Mouse (Mus musculus) liver, adult 2 months (tissue): ENCODE results near the gene Gmpr. TPM values are rescaled to one million over a fixed set of nuclear protein-coding genes. Genes with fewer than 3 reads are reported as not detected.
A peak's percentile ranks its signal among the peaks of the same experiment; 100 is the strongest.

Source experiments
- DNase-seq: peaks from one replicate; pipeline ENCODE4 v3.0.0-alpha.2; 2011; ENCODE audit warnings: low read depth, low spot score; ENCODE audit errors: extremely low read depth
- H3K27ac ChIP-seq: fragments of 200-500 bp; replicated peaks from 2 replicates; pipeline ENCODE4 v1.5.1; 2012; ENCODE audit warnings: low read depth, mild to moderate bottlenecking, control low read depth, inconsistent platforms, low read length; ENCODE audit not compliant: insufficient read depth
- H3K27me3 ChIP-seq: fragments of 200-500 bp; 2 replicates; pipeline ENCODE4 v1.6.1; 2012; ENCODE audit warnings: mild to moderate bottlenecking, moderate library complexity, low read length, inconsistent platforms; ENCODE audit not compliant: control insufficient read depth, insufficient read depth
- H3K36me3 ChIP-seq: fragments of 200-500 bp; 2 replicates; pipeline ENCODE4 v1.6.1; 2012; ENCODE audit warnings: low read length, inconsistent platforms; ENCODE audit not compliant: control insufficient read depth, insufficient read depth
- H3K4me1 ChIP-seq: fragments of 200-500 bp; 2 replicates; pipeline ENCODE4 v1.6.1; 2011; ENCODE audit warnings: low read length; ENCODE audit not compliant: control insufficient read depth, insufficient read depth
- H3K4me3 ChIP-seq: fragments of 200-500 bp; 2 replicates; pipeline ENCODE4 v1.5.1; 2011; ENCODE audit warnings: low read depth, mild to moderate bottlenecking, control low read depth, low read length, moderate library complexity; ENCODE audit not compliant: insufficient read depth
- H3K79me2 ChIP-seq: fragments of 200-500 bp; 2 replicates; pipeline ENCODE4 v1.6.1; 2012; ENCODE audit warnings: inconsistent platforms, mild to moderate bottlenecking, low read length, moderate library complexity; ENCODE audit not compliant: control insufficient read depth, insufficient read depth
- H3K9ac ChIP-seq: fragments of 200-500 bp; 2 replicates; pipeline ENCODE4 v1.6.1; 2012; ENCODE audit warnings: low read depth, mild to moderate bottlenecking, control low read depth, inconsistent platforms, low read length
- CTCF ChIP-seq: fragments of 200-500 bp; IDR thresholded peaks from 2 replicates; pipeline ENCODE4 v1.5.1; 2011; ENCODE audit warnings: low read depth, low read length, control low read depth
- POLR2A ChIP-seq: fragments of 200-500 bp; IDR thresholded peaks from 2 replicates; pipeline ENCODE4 v1.6.1; 2011; ENCODE audit warnings: low read length, control low read depth; ENCODE audit not compliant: insufficient read depth; ENCODE audit errors: extremely low read depth
- WGBS: fragments of 180-500 bp; shearing (Covaris S2); methylation state at CpG from one replicate; pipeline ENCODE4 v1.1.7; 2018; 5-methylcytosine and 5-hydroxymethylcytosine counted together
- polyA plus RNA-seq: library from polyadenylated mRNA; depleted of rRNA; stranded (reverse); fragments of >200 nt; gene quantifications from 2 replicates; pipeline ENCODE4 v1.2.3, GENCODE M21; 2012
- total RNA-seq: library from RNA; depleted of rRNA; stranded (reverse); fragments of >200 nt; gene quantifications from 2 replicates; pipeline ENCODE4 v1.2.3, GENCODE M21; 2014

The Gmpr gene
- total and polyA plus RNA-seq, 2 experiments: 1.1 to 2.2 TPM

- DNase-seq: no peak
- no peak overlapping the region for H3K9ac ChIP-seq
- 69% methylated on average over 7 of the region's 7 CpGs for WGBS
Measured at GRCm38 (mm10) chr13:45569932-45570331, 62.7 kb downstream of the Gmpr start.

GRCm38 (mm10) chr13:45571795-45572262, 64.6 kb downstream of the Gmpr start:
- TF ChIP-seq CTCF: peak; percentile 94
- TF ChIP-seq POLR2A: no peak
- Histone ChIP-seq H3K79me2 (no peaks in the 10 kb centered on the region), H3K27ac (no peak overlapping the region), H3K27me3 (no peaks in the 10 kb centered on the region), H3K4me3 (no peak overlapping the region), H3K4me1 (no peaks in the 10 kb centered on the region; the same call in 1 of the 2 replicates), H3K36me3 (no peaks in the 10 kb centered on the region), H3K9ac (no peak overlapping the region)
- peak; percentile 25 for DNase-seq
- 9% methylated on average over 6 of the region's 6 CpGs for WGBS

More at GRCm38 (mm10) chr13:45569932-45570331, 62.7 kb downstream of the Gmpr start:
- TF ChIP-seq POLR2A (no peak), CTCF (no peak)
- Histone ChIP-seq H3K27me3 (no peaks in the 10 kb centered on the region), H3K4me1 (no peaks in the 10 kb centered on the region; the same call in 1 of the 2 replicates), H3K27ac (no peak overlapping the region), H3K36me3 (peaks cover 11% of the 10 kb centered on the region; the same call in 1 of the 2 replicates), H3K4me3 (no peak overlapping the region), H3K79me2 (no peaks in the 10 kb centered on the region)

- Histone ChIP-seq H3K9ac (no peak overlapping the region), H3K4me3 (no peak overlapping the region), H3K27ac (no peak overlapping the region), H3K4me1 (no peaks in the 10 kb centered on the region; the same call in 1 of the 2 replicates), H3K79me2 (no peaks in the 10 kb centered on the region), H3K27me3 (no peaks in the 10 kb centered on the region), H3K36me3 (no peaks in the 10 kb centered on the region)
- TF ChIP-seq CTCF (peak; percentile 70), POLR2A (no peak)
- WGBS: 36% methylated on average over 4 of the region's 4 CpGs
- no peak for DNase-seq
Measured at GRCm38 (mm10) chr13:45572768-45573167, 65.5 kb downstream of the Gmpr start.

GRCm38 (mm10) chr13:45576185-45576584, 68.9 kb downstream of the Gmpr start:
- H3K36me3 ChIP-seq: no peaks in the 10 kb centered on the region
- no peaks in the 10 kb centered on the region for H3K79me2 ChIP-seq
- no peaks in the 10 kb centered on the region for H3K27me3 ChIP-seq
- peak overlapping the region; percentile 72 for H3K27ac ChIP-seq
- DNase-seq: peak; percentile 26
- no peaks in the 10 kb centered on the region; the same call in 1 of the 2 replicates for H3K4me1 ChIP-seq
- H3K9ac ChIP-seq: no peak overlapping the region; the same call in 1 of the 2 replicates
- no peak overlapping the region for H3K4me3 ChIP-seq
- WGBS: 69% methylated on average over 4 of the region's 4 CpGs
- TF ChIP-seq POLR2A: no peak
- no peak for TF ChIP-seq CTCF

GRCm38 (mm10) chr13:45577366-45577765, 70.1 kb downstream of the Gmpr start:
- Histone ChIP-seq H3K27ac (no peak overlapping the region), H3K9ac (no peak overlapping the region), H3K79me2 (no peaks in the 10 kb centered on the region), H3K36me3 (no peaks in the 10 kb centered on the region), H3K4me1 (no peaks in the 10 kb centered on the region; the same call in 1 of the 2 replicates), H3K27me3 (no peaks in the 10 kb centered on the region), H3K4me3 (no peak overlapping the region)
- no peak for DNase-seq
- TF ChIP-seq CTCF: no peak
- no peak for TF ChIP-seq POLR2A
- 82% methylated on average over 5 of the region's 5 CpGs for WGBS

- DNase-seq: no peak
- Histone ChIP-seq H3K79me2 (no peaks in the 10 kb centered on the region), H3K9ac (no peak overlapping the region), H3K4me1 (no peaks in the 10 kb centered on the region), H3K4me3 (no peak overlapping the region), H3K27me3 (no peaks in the 10 kb centered on the region), H3K27ac (no peak overlapping the region), H3K36me3 (no peaks in the 10 kb centered on the region)
- TF ChIP-seq POLR2A (no peak), CTCF (peak; percentile 30; the same call in 1 of the 2 replicates)
- WGBS: 79% methylated on average over 2 of the region's 2 CpGs
Measured at GRCm38 (mm10) chr13:45577784-45578183, 70.5 kb downstream of the Gmpr start.
